Mouse (Mus musculus) fat pad, adult 2 months (tissue): ENCODE data around the gene Sh3pxd2a.

ENCODE experiments used
- DNase-seq: peaks from one replicate; pipeline ENCODE4 v3.0.0-alpha.2; 2011; ENCODE audit warnings: low read depth, low spot score; ENCODE audit errors: extremely low read depth

Sh3pxd2a gene

GRCm38 (mm10) chr19:47439726-47440434 lies 24.3 kb downstream of the Sh3pxd2a start:
- no peak for DNase-seq

DNA sequence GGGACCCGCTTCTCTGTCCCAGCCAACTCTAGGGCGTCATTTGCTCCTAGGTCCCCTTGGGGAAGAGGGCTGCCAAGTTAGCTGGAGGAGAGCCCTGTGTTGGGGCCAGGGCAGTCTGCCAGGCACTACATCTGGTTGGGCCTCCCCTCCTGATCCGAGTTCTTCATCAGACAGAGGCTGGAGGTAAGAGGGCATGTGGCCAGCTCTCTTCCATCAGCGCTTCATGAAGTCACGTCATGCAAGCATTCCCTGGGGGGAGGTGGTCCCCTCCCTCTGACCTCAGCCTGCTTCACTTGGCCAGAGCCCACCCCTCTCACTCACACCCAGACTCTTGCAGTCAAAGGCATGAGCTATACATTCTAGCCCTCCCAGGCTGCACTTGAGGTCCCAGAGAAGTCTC lies 25.8 kb downstream of the Sh3pxd2a start:
- no peak for DNase-seq

- no peak for DNase-seq
Measured at GRCm38 (mm10) chr19:47437040-47437439, 27.2 kb downstream of the Sh3pxd2a start.

DNA sequence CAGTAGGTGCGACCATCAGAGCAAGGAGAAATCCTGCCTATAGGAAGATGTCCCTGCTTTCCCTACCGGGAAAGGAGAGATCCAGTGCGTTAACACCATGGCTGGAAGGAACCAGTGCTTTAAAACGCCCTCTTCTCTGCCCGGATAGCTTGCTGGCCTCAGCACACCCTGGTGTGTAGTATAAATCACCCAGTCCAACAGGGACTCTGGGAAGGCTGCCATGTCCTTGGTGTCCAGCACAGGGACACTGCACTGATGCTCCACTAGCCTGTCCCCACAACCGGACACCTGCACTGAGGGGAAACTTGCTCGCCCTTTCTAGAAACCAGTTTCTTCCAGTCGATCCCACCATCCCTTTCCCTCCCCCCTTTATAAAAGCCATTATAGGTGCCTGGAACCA lies 28.0 kb downstream of the Sh3pxd2a start:
- DNase-seq, result no peak

- no peak for DNase-seq
Measured at GRCm38 (mm10) chr19:47434655-47435054, 29.5 kb downstream of the Sh3pxd2a start.

GRCm38 (mm10) chr19:47432339-47432738 lies 31.9 kb downstream of the Sh3pxd2a start:
- DNase-seq, result no peak

DNA sequence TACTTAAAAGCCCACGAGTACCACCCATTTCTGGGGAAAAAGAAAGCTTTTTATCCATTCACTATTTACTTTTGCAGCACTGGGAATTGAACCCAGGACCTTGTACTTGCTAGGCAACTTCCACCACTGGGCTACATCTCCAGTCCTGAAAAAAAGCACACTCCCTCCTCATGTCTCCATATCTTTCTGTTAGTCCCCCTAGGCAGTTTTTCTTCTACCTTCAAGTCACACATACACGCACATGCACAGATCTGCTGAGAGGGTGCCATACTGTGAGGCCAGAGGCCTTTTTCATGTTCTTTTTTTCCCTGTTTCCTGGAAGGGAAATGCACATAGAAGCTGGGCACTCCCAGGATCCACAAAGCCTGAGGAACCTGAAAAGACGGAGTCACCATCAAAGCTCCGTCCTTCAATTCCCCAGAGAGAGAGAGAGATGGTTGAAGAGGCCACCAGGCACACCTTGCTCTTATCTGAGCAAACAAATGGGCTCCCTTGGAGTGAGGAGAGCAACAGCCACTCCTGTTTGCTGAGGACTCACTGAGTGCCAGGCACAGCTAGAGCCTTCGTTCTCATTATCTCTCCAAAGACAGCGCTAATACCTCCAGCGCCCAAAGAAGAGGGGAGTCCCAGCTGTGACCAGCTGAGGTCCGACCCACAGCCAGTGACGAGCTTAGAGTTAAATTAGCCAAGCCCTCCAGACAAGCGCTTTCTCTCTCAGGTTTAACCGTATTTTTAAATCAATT lies 32.8 kb downstream of the Sh3pxd2a start:
- no peak for DNase-seq

- no peak for DNase-seq
Measured at GRCm38 (mm10) chr19:47430160-47430559, 34.0 kb downstream of the Sh3pxd2a start.

- DNase-seq, result no peak
Measured at GRCm38 (mm10) chr19:47429245-47429644, 35.0 kb downstream of the Sh3pxd2a start.

DNA sequence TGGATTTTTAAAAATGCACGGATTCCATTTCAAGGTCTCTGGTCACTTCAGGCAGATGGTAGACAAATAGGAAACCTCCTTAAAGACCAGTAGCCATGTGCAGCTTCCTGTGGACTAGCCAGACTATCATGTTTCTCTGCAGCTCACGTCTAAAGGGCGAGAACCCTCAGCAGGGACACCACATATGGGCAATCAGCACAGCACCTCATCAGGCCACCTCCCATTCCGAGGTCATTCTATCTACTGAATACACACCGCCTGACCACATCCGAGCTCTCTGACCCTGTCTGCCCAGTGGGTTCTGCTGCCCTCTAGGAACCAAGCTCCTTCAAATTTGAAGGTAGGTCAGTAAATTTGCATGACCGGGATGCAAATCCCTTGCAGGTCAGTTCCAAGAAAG lies 35.4 kb downstream of the Sh3pxd2a start:
- DNase-seq, result no peak

GRCm38 (mm10) chr19:47427841-47428789 lies 36.1 kb downstream of the Sh3pxd2a start:
- DNase-seq, result no peak

DNA sequence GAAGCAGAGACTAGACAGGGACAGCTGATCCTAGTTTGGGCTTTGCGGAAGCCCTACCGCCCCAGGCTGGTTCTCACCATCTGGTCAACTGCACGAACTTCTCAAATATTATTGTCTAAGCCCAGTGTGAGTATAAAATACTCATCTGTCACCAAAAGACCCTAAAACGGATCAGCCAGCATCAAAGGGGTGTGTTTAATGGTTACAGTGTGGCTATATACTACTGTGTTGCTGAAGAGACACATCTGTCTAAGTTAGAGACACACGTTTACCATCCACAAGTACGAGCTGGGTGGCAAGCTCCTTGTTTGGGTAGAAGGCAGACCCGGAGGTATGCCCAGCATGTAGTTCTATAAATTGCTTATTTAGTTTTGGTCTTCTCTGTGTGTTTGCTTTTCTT lies 40.6 kb downstream of the Sh3pxd2a start:
- DNase-seq, result no peak

GRCm38 (mm10) chr19:47421128-47421898 lies 42.9 kb downstream of the Sh3pxd2a start:
- no peak for DNase-seq

DNA sequence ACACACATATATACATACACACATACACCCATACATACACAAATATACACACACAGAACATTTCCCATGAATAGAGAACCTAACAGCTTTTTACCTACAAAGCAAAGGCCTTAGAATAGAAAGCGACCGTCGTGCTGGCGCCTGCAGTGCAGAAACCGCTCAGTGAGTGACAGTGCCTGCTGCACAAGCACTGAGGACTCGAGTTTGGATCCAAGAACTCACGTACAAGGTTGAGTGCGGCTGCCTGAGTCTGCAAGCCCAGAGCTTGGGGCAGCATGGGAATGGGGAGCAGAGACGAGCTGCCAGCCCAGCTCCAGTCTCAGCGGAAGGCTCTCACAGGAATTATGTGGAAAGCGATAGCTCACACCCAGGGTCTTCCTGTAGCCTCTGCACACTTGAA lies 43.7 kb downstream of the Sh3pxd2a start:
- no peak for DNase-seq

DNA sequence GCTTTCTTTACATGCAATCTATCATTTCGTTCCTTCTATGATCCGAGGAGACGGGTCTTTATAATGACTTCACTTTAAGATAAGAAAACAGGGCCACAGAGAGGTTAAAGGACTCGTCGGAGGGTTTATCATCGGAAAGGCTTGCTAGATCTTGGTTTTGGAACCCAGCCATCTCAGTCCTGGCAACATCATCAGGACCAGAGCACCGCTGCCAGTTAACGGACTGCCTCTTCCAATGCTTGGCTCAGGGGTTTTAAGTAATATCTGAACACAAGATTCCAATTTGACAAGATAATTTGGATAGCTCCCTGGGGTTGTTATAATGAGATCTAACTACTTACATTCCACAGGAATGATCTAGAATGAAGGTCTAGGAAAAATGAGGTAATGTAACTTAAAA lies 45.0 kb downstream of the Sh3pxd2a start:
- no peak for DNase-seq

DNA sequence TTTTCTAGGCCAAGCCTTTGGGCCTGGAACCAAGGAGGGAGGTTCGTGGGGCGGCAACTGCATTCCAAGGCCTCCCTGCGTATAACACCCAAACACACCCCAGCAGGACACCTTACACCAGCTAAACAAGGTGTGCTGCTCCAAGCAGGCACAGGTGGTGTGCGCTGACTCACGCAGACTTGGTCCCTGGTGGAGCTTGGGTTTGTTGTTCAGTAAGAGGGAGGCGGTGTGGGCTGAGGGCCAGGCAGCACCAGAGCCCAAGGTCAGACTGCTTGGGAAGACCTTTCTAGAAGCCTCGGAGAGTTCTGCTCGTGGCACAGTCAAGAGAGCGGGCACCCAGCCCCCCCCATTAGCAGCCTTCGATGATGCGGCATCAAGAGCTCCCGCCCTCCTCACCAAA lies 48.0 kb downstream of the Sh3pxd2a start:
- no peak for DNase-seq

- no peak for DNase-seq
Measured at GRCm38 (mm10) chr19:47414142-47414905, 49.9 kb downstream of the Sh3pxd2a start.

GRCm38 (mm10) chr19:47413458-47414005 lies 50.7 kb downstream of the Sh3pxd2a start:
- no peak for DNase-seq

DNA sequence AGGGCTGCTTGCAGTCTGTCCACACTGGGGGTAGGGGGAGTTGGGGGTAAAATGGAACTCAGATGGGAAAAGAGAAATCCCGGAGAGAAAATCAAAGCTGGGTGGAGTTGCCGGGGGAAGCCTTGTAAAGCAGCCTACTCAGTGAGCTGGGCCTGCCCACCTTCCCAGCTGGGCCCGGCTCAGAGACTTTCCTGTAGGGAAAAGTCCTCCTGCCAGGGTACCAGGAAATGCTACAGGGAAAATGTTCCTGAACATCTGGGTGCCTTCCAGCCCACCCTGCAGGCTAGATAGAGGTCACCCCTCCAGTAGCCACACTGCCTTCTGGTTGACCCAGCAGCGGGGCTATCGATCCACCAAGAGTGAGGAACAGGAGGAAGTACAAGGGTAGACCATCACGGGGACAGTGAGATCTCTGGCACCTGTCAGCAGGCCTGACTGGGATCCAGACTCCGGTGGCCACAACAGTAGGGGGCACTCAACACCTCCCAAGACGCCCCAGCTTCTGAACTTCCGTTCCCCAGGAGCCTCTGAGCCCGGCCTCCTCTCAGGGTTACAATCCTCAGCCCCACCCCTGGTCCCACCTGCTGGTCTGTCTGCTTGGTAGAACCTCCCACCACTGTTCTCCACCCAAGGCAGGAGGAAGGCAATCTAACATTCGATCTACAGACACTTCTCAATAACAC lies 51.5 kb downstream of the Sh3pxd2a start:
- DNase-seq, result no peak
